Mouse (Mus musculus) embryonic fibroblast, embryonic 13.5 days (primary cell): ENCODE results near the gene Ltc4s.

Experiments
- CTCF ChIP-seq: IDR thresholded peaks from 2 replicates; pipeline ENCODE4 v1.5.1; 2011; ENCODE audit warnings: mild to moderate bottlenecking, control low read depth, low read length, moderate library complexity, borderline replicate concordance; ENCODE audit not compliant: insufficient read depth
- POLR2A ChIP-seq: IDR thresholded peaks from 2 replicates; pipeline ENCODE4 v1.6.1; 2011; ENCODE audit warnings: low read depth, mild to moderate bottlenecking, control low read depth, low read length, moderate library complexity

DNA sequence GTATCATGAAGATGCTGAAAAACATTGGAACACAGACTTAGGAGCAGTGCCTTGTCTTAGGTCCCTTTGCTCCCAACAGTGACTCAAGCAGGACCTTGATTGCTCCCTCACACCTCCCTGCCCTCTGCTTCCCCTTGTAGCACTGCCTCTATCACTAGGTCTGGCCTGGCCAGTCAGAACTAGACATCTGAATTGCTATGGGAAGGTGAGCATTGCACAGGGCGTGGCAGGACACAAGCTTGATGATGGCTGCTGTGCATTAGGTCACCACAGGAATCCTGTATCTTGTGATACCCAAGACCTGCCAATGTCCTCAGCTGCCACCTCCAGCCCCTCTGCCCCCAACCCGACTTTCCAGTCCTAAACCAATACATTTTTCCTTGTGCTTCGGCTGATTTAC lies 28.6 kb upstream of the Ltc4s start:
- TF ChIP-seq POLR2A (no peak), CTCF (no peak)
